Mouse (Mus musculus): ENCODE results near the gene Slc39a9. TPM values are rescaled to one million over a fixed set of nuclear protein-coding genes. Genes with fewer than 3 reads are reported as not detected.

The Slc39a9 gene
- polyA plus RNA-seq, 1 experiment from 2014 or later: 24.2 TPM

- WGBS: 86% methylated on average over 1 of the region's 1 CpGs
- Histone ChIP-seq H3K27ac (no peak overlapping the region), H3K4me1 (peaks cover 4% of the 10 kb centered on the region; the same call in 1 of the 2 replicates), H3K4me3 (no peak overlapping the region), H3K4me2 (no peak overlapping the region), H3K9me3 (no peaks in the 10 kb centered on the region), H3K36me3 (no peaks in the 10 kb centered on the region), H3K27me3 (no peaks in the 10 kb centered on the region), H3K9ac (no peak overlapping the region)
- no peak for ATAC-seq (ENCODE audit: insufficient number of reproducible peaks, insufficient read depth, low FRiP score, low TSS enrichment, low read depth)
Observed at GRCm38 (mm10) chr12:80608576-80608975, 35.1 kb upstream of the Slc39a9 start.

GRCm38 (mm10) chr12:80609928-80610327, 33.8 kb upstream of the Slc39a9 start:
- no peaks in the 10 kb centered on the region for H3K27me3 ChIP-seq
- no peaks in the 10 kb centered on the region for H3K36me3 ChIP-seq
- H3K9ac ChIP-seq: no peak overlapping the region
- no peaks in the 10 kb centered on the region for H3K4me1 ChIP-seq
- no peak overlapping the region for H3K4me3 ChIP-seq
- no peak overlapping the region for H3K27ac ChIP-seq
- no peak overlapping the region for H3K4me2 ChIP-seq
- ATAC-seq (ENCODE audit: insufficient number of reproducible peaks, insufficient read depth, low FRiP score, low TSS enrichment, low read depth): no peak
- 75% methylated on average over 3 of the region's 3 CpGs for WGBS
- no peaks in the 10 kb centered on the region for H3K9me3 ChIP-seq

GRCm38 (mm10) chr12:80612113-80612791, 31.4 kb upstream of the Slc39a9 start:
- Histone ChIP-seq H3K27me3 (no peaks in the 10 kb centered on the region), H3K36me3 (no peaks in the 10 kb centered on the region), H3K9ac (no peak overlapping the region), H3K4me1 (no peaks in the 10 kb centered on the region), H3K4me3 (no peak overlapping the region), H3K4me2 (no peak overlapping the region), H3K27ac (no peak overlapping the region), H3K9me3 (no peaks in the 10 kb centered on the region)
- no peak for ATAC-seq (ENCODE audit: insufficient number of reproducible peaks, insufficient read depth, low FRiP score, low TSS enrichment, low read depth)
- WGBS: 50% methylated on average over 9 of the region's 9 CpGs

- H3K9ac ChIP-seq: no peak overlapping the region
- no peak overlapping the region for H3K4me3 ChIP-seq
- H3K9me3 ChIP-seq: no peaks in the 10 kb centered on the region
- H3K36me3 ChIP-seq: no peaks in the 10 kb centered on the region
- H3K27me3 ChIP-seq: no peaks in the 10 kb centered on the region
- no peak overlapping the region for H3K4me2 ChIP-seq
- H3K4me1 ChIP-seq: no peaks in the 10 kb centered on the region
- no peak overlapping the region for H3K27ac ChIP-seq
- 64% methylated on average over 7 of the region's 7 CpGs for WGBS
- ATAC-seq (ENCODE audit: insufficient number of reproducible peaks, insufficient read depth, low FRiP score, low TSS enrichment, low read depth): no peak
Observed at GRCm38 (mm10) chr12:80615371-80616257, 28.1 kb upstream of the Slc39a9 start.

GRCm38 (mm10) chr12:80620501-80620900, 23.2 kb upstream of the Slc39a9 start:
- H3K4me3 ChIP-seq: no peak overlapping the region
- no peak for ATAC-seq (ENCODE audit: insufficient number of reproducible peaks, insufficient read depth, low FRiP score, low TSS enrichment, low read depth)
- H3K4me1 ChIP-seq: no peaks in the 10 kb centered on the region
- no peaks in the 10 kb centered on the region for H3K36me3 ChIP-seq
- WGBS: 77% methylated on average over 5 of the region's 5 CpGs
- no peak overlapping the region for H3K27ac ChIP-seq
- H3K9me3 ChIP-seq: no peaks in the 10 kb centered on the region
- no peak overlapping the region for H3K4me2 ChIP-seq
- no peaks in the 10 kb centered on the region for H3K27me3 ChIP-seq
- H3K9ac ChIP-seq: no peak overlapping the region

- no peak for ATAC-seq (ENCODE audit: insufficient number of reproducible peaks, insufficient read depth, low FRiP score, low TSS enrichment, low read depth)
- no peak overlapping the region for H3K4me3 ChIP-seq
- peaks cover 48% of the 10 kb centered on the region for H3K36me3 ChIP-seq
- WGBS: 87% methylated on average over 5 of the region's 5 CpGs
- H3K4me1 ChIP-seq: no peaks in the 10 kb centered on the region
- no peaks in the 10 kb centered on the region for H3K9me3 ChIP-seq
- no peak overlapping the region for H3K9ac ChIP-seq
- H3K27ac ChIP-seq: no peak overlapping the region
- no peak overlapping the region for H3K4me2 ChIP-seq
- H3K27me3 ChIP-seq: no peaks in the 10 kb centered on the region
Observed at GRCm38 (mm10) chr12:80631790-80632189, 11.9 kb upstream of the Slc39a9 start.

GRCm38 (mm10) chr12:80642725-80643692, 674 bp upstream of the Slc39a9 start:
- Histone ChIP-seq H3K4me1 (peaks cover 35% of the 10 kb centered on the region), H3K36me3 (peaks cover 30% of the 10 kb centered on the region), H3K4me3 (peak overlapping the region; percentile 95), H3K27ac (peak overlapping the region; percentile 94), H3K27me3 (no peaks in the 10 kb centered on the region), H3K9ac (peak overlapping the region; percentile 98), H3K9me3 (no peaks in the 10 kb centered on the region), H3K4me2 (peak overlapping the region; percentile 80)
- peak; percentile 20; the same call in 1 of the 2 replicates for ATAC-seq (ENCODE audit: insufficient number of reproducible peaks, insufficient read depth, low FRiP score, low TSS enrichment, low read depth)
- 2% methylated on average over 46 of the region's 48 CpGs for WGBS

- no peak overlapping the region for H3K27ac ChIP-seq
- H3K4me2 ChIP-seq: peak overlapping the region; percentile 80
Observed at GRCm38 (mm10) chr12:80644506-80644868, 804 bp downstream of the Slc39a9 start.

GRCm38 (mm10) chr12:80646377-80646776, 2.7 kb downstream of the Slc39a9 start:
- Histone ChIP-seq H3K4me3 (peak overlapping the region; percentile 95; the same call in 1 of the 2 replicates), H3K4me1 (peaks cover 35% of the 10 kb centered on the region), H3K9me3 (no peaks in the 10 kb centered on the region), H3K9ac (peak overlapping the region; percentile 16; the same call in 1 of the 2 replicates), H3K4me2 (peak overlapping the region; percentile 80), H3K27ac (no peak overlapping the region), H3K36me3 (peaks cover 14% of the 10 kb centered on the region), H3K27me3 (no peaks in the 10 kb centered on the region)
- no peak for ATAC-seq (ENCODE audit: insufficient number of reproducible peaks, insufficient read depth, low FRiP score, low TSS enrichment, low read depth)
- 92% methylated on average over 3 of the region's 3 CpGs for WGBS

More at GRCm38 (mm10) chr12:80644506-80644868, 804 bp downstream of the Slc39a9 start:
- WGBS: 7% methylated on average over 18 of the region's 18 CpGs
- Histone ChIP-seq H3K4me1 (peaks cover 35% of the 10 kb centered on the region), H3K36me3 (peaks cover 24% of the 10 kb centered on the region), H3K4me3 (peak overlapping the region; percentile 95), H3K9me3 (no peaks in the 10 kb centered on the region), H3K9ac (peak overlapping the region; percentile 98), H3K27me3 (no peaks in the 10 kb centered on the region)
- ATAC-seq (ENCODE audit: insufficient number of reproducible peaks, insufficient read depth, low FRiP score, low TSS enrichment, low read depth): no peak; the same call in 1 of the 2 replicates

GRCm38 (mm10) chr12:80653951-80654658, 10.4 kb downstream of the Slc39a9 start:
- Histone ChIP-seq H3K27ac (no peak overlapping the region), H3K36me3 (peaks cover 12% of the 10 kb centered on the region), H3K4me2 (no peak overlapping the region), H3K9me3 (no peaks in the 10 kb centered on the region), H3K4me3 (no peak overlapping the region), H3K4me1 (no peaks in the 10 kb centered on the region), H3K9ac (no peak overlapping the region), H3K27me3 (no peaks in the 10 kb centered on the region)
- ATAC-seq (ENCODE audit: insufficient number of reproducible peaks, insufficient read depth, low FRiP score, low TSS enrichment, low read depth): no peak
- 88% methylated on average over 7 of the region's 7 CpGs for WGBS

Measured in embryonic facial prominence, embryonic 13.5 days (tissue).